Mouse (Mus musculus) hindbrain, embryonic 12.5 days (tissue): ENCODE data around the gene Pcif1. TPM values are rescaled to one million over a fixed set of nuclear protein-coding genes. Genes with fewer than 3 reads are reported as not detected.

Experiments
- ATAC-seq: fragments of 200-750 bp; cut with Nextera tagmentation; 2 replicates; pipeline ENCODE4 v1.8.0; 2017; ENCODE audit warnings: moderate TSS enrichment; ENCODE audit not compliant: low FRiP score
- H3K27ac ChIP-seq: fragments of 300-500 bp; sonication (generic); 2 replicates; pipeline ENCODE4 v1.5.1; 2016; ENCODE audit warnings: mild to moderate bottlenecking
- H3K27me3 ChIP-seq: fragments of 300-500 bp; sonication (generic); 2 replicates; pipeline ENCODE4 v1.6.1; 2016; ENCODE audit warnings: mild to moderate bottlenecking
- H3K36me3 ChIP-seq: fragments of 300-500 bp; sonication (generic); 2 replicates; pipeline ENCODE4 v1.6.1; 2016; ENCODE audit warnings: mild to moderate bottlenecking
- H3K4me1 ChIP-seq: fragments of 300-500 bp; sonication (generic); 2 replicates; pipeline ENCODE4 v1.6.1; 2016
- H3K4me2 ChIP-seq: fragments of 300-500 bp; sonication (generic); replicated peaks from 2 replicates; pipeline ENCODE4 v1.6.1; 2016; ENCODE audit warnings: mild to moderate bottlenecking
- H3K4me3 ChIP-seq: fragments of 300-500 bp; sonication (generic); 2 replicates; pipeline ENCODE4 v1.5.1; 2016; ENCODE audit warnings: mild to moderate bottlenecking
- H3K9ac ChIP-seq: fragments of 300-500 bp; sonication (generic); 2 replicates; pipeline ENCODE4 v1.6.1; 2016; ENCODE audit warnings: mild to moderate bottlenecking, moderate library complexity
- H3K9me3 ChIP-seq: fragments of 300-500 bp; sonication (generic); replicated peaks from 2 replicates; pipeline ENCODE4 v1.6.1; 2016; ENCODE audit warnings: mild to moderate bottlenecking
- WGBS: fragments of 180-500 bp; shearing (Covaris S2); methylation state at CpG from one replicate; pipeline ENCODE4 v1.1.7; 2016; 5-methylcytosine and 5-hydroxymethylcytosine counted together
- polyA plus RNA-seq: library from polyadenylated mRNA; unstranded; fragments of >200 nt; fragmentation: Nextera tagmentation; extraction: Ambion mirVana; gene quantifications from 2 replicates; pipeline ENCODE4 v1.2.1, GENCODE M21; 2016

Pcif1 gene
- polyA plus RNA-seq, 1 experiment from 2014 or later: 85.2 TPM

- H3K4me1 ChIP-seq: no peaks in the 10 kb centered on the region
- H3K27me3 ChIP-seq: no peaks in the 10 kb centered on the region
- H3K27ac ChIP-seq: no peak overlapping the region
- WGBS: 87% methylated on average over 2 of the region's 2 CpGs
- H3K4me2 ChIP-seq: no peak overlapping the region
- H3K4me3 ChIP-seq: no peak overlapping the region
- H3K36me3 ChIP-seq: peaks cover 100% of the 10 kb centered on the region
- H3K9ac ChIP-seq: no peak overlapping the region
- no peaks in the 10 kb centered on the region for H3K9me3 ChIP-seq
- no peak for ATAC-seq
Measured at GRCm38 (mm10) chr2:164889960-164890359, 10.9 kb downstream of the Pcif1 start.

GRCm38 (mm10) chr2:164890411-164891049 lies 11.4 kb downstream of the Pcif1 start:
- Histone ChIP-seq H3K4me3 (no peak overlapping the region), H3K9me3 (no peaks in the 10 kb centered on the region), H3K27ac (no peak overlapping the region), H3K4me1 (no peaks in the 10 kb centered on the region), H3K27me3 (no peaks in the 10 kb centered on the region), H3K9ac (no peak overlapping the region), H3K36me3 (peaks cover 100% of the 10 kb centered on the region), H3K4me2 (no peak overlapping the region)
- ATAC-seq: no peak
- WGBS: 94% methylated on average over 24 of the region's 24 CpGs

GRCm38 (mm10) chr2:164891056-164891834 lies 12.1 kb downstream of the Pcif1 start:
- Histone ChIP-seq H3K4me2 (no peak overlapping the region), H3K4me1 (no peaks in the 10 kb centered on the region), H3K27me3 (no peaks in the 10 kb centered on the region), H3K9me3 (no peaks in the 10 kb centered on the region), H3K4me3 (no peak overlapping the region), H3K27ac (no peak overlapping the region), H3K9ac (no peak overlapping the region), H3K36me3 (peaks cover 100% of the 10 kb centered on the region)
- 91% methylated on average over 13 of the region's 13 CpGs for WGBS
- no peak for ATAC-seq

- no peak overlapping the region for H3K4me3 ChIP-seq
- WGBS: 87% methylated on average over 15 of the region's 15 CpGs
- no peaks in the 10 kb centered on the region for H3K9me3 ChIP-seq
- H3K4me2 ChIP-seq: no peak overlapping the region
- no peaks in the 10 kb centered on the region for H3K27me3 ChIP-seq
- H3K9ac ChIP-seq: no peak overlapping the region
- no peak overlapping the region for H3K27ac ChIP-seq
- no peak for ATAC-seq
- H3K4me1 ChIP-seq: no peaks in the 10 kb centered on the region
- peaks cover 100% of the 10 kb centered on the region for H3K36me3 ChIP-seq
Measured at GRCm38 (mm10) chr2:164891908-164892695, 13.0 kb downstream of the Pcif1 start.

GRCm38 (mm10) chr2:164892696-164893216 lies 13.7 kb downstream of the Pcif1 start:
- Histone ChIP-seq H3K27me3 (no peaks in the 10 kb centered on the region), H3K9ac (no peak overlapping the region), H3K4me3 (no peak overlapping the region), H3K9me3 (no peaks in the 10 kb centered on the region), H3K36me3 (peaks cover 100% of the 10 kb centered on the region), H3K4me1 (no peaks in the 10 kb centered on the region), H3K27ac (no peak overlapping the region), H3K4me2 (no peak overlapping the region)
- 86% methylated on average over 6 of the region's 6 CpGs for WGBS
- no peak for ATAC-seq

- H3K27ac ChIP-seq: no peak overlapping the region
- no peak overlapping the region for H3K4me3 ChIP-seq
- H3K9ac ChIP-seq: no peak overlapping the region
- no peaks in the 10 kb centered on the region for H3K9me3 ChIP-seq
- H3K27me3 ChIP-seq: no peaks in the 10 kb centered on the region
- H3K4me2 ChIP-seq: no peak overlapping the region
- H3K4me1 ChIP-seq: no peaks in the 10 kb centered on the region
- peaks cover 100% of the 10 kb centered on the region for H3K36me3 ChIP-seq
- 67% methylated on average over 5 of the region's 5 CpGs for WGBS
- no peak for ATAC-seq
Measured at GRCm38 (mm10) chr2:164894048-164894447, 14.9 kb downstream of the Pcif1 start.

- Histone ChIP-seq H3K9ac (no peak overlapping the region), H3K4me1 (no peaks in the 10 kb centered on the region), H3K4me2 (no peak overlapping the region), H3K36me3 (peaks cover 100% of the 10 kb centered on the region), H3K4me3 (no peak overlapping the region), H3K27me3 (no peaks in the 10 kb centered on the region), H3K9me3 (no peaks in the 10 kb centered on the region), H3K27ac (no peak overlapping the region)
- 70% methylated on average over 1 of the region's 1 CpGs for WGBS
- no peak for ATAC-seq
Measured at GRCm38 (mm10) chr2:164894644-164895043, 15.5 kb downstream of the Pcif1 start.

- H3K4me2 ChIP-seq: no peak overlapping the region
- no peak for ATAC-seq
- WGBS: 94% methylated on average over 6 of the region's 6 CpGs
- H3K9ac ChIP-seq: no peak overlapping the region
- H3K4me1 ChIP-seq: no peaks in the 10 kb centered on the region
- peaks cover 100% of the 10 kb centered on the region for H3K36me3 ChIP-seq
- no peak overlapping the region for H3K27ac ChIP-seq
- H3K9me3 ChIP-seq: no peaks in the 10 kb centered on the region
- H3K27me3 ChIP-seq: no peaks in the 10 kb centered on the region
- H3K4me3 ChIP-seq: no peak overlapping the region
Measured at GRCm38 (mm10) chr2:164895885-164896284, 16.8 kb downstream of the Pcif1 start.

GRCm38 (mm10) chr2:164898008-164898407 lies 18.9 kb downstream of the Pcif1 start:
- Histone ChIP-seq H3K27ac (no peak overlapping the region), H3K4me2 (no peak overlapping the region), H3K9ac (no peak overlapping the region), H3K4me3 (no peak overlapping the region), H3K27me3 (0 out of 2 replicates have a peak, but pooled peaks cover 3% of the 10 kb centered on the region), H3K4me1 (no peaks in the 10 kb centered on the region), H3K9me3 (no peaks in the 10 kb centered on the region), H3K36me3 (peaks cover 100% of the 10 kb centered on the region)
- WGBS: 97% methylated on average over 7 of the region's 7 CpGs
- ATAC-seq: no peak

GRCm38 (mm10) chr2:164899034-164899433 lies 19.9 kb downstream of the Pcif1 start:
- Histone ChIP-seq H3K4me3 (no peak overlapping the region), H3K36me3 (peaks cover 100% of the 10 kb centered on the region), H3K4me2 (no peak overlapping the region), H3K27ac (no peak overlapping the region), H3K4me1 (no peaks in the 10 kb centered on the region), H3K27me3 (0 out of 2 replicates have a peak, but pooled peaks cover 3% of the 10 kb centered on the region), H3K9me3 (no peaks in the 10 kb centered on the region), H3K9ac (no peak overlapping the region)
- WGBS: 93% methylated on average over 15 of the region's 15 CpGs
- no peak for ATAC-seq

- peaks cover 100% of the 10 kb centered on the region for H3K36me3 ChIP-seq
- ATAC-seq: no peak
- H3K27me3 ChIP-seq: 0 out of 2 replicates have a peak, but pooled peaks cover 3% of the 10 kb centered on the region
- H3K4me3 ChIP-seq: no peak overlapping the region
- H3K9me3 ChIP-seq: no peaks in the 10 kb centered on the region
- 90% methylated on average over 16 of the region's 16 CpGs for WGBS
- H3K9ac ChIP-seq: no peak overlapping the region
- H3K27ac ChIP-seq: no peak overlapping the region
- H3K4me1 ChIP-seq: no peaks in the 10 kb centered on the region
- no peak overlapping the region for H3K4me2 ChIP-seq
Measured at GRCm38 (mm10) chr2:164899723-164900459, 20.8 kb downstream of the Pcif1 start.
